Mouse (Mus musculus) B cell, adult 2 months (primary cell): ENCODE results near the gene Cacna2d4.
"Not testable (repeated sequence)": the region's sequence is repeated elsewhere in the genome, so short reads cannot be mapped to it uniquely, and the experiment has no call there.

Experiments
- DNase-seq, 2 experiments: peaks; one replicate each; pipeline ENCODE4 v3.0.0; 2022

Cacna2d4 gene

DNA sequence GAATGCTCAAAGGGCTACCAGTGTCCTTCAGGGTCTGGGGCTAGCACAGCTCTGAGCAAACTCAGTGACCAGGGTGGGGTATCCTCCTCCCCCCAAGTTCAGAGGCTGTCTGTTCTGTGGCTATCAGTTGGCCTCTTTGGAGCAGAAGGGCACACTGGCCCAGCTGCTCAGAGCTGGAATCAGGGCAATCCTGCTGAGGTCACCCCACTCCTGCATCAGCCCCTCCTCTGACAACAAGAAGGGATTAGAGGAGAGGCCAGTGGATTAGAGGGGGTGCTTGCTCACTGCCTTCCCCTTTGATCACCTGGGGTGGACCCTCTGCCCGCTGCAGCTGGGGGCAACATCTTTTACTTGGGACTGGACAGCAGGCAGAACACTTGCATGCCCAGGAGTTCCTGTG lies at the start of gene Cacna2d4:
Cacna2d4 (plus strand) TSS at position 286 of the 400 bp plus-strand sequence.
- DNase-seq: no peak

DNA sequence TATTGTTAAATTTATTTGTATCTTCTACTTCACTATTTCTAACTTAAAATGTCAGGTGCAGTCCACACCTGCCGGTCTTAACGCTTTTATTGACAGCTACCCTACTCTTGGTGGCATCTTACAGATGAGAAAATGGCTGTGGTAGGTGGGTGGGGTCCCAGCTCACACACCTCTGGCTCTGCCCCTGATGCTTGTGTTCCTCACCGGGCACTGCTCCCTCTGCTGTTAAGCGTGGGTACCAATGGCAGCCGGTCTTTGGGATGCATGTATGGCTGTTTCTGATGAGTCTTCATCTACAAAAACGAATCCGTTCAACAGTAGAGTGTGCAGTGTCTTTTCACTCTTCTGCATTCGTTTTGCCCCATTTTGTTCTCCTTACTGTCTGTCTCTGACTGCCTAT lies 49.7 kb upstream of the Cacna2d4 start:
- no peak for DNase-seq

DNA sequence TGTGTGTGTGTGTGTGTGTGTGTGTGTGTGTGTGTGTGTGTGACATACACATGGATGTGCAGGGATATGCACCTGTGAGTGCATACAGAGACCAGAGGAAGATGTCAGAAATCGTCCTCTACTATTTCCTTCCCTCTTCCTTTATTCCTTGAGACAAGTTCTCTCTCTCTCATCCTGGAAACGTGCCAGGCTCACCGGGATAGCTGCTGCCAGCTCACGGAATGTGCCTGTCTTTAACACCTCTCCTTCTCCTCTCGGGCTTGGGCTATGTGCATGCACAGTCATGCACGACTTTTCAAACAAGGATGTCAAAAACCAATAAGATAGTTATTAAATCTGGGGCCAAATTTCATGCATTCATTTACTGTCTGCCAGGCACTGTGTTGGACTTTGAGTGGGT lies 48.7 kb upstream of the Cacna2d4 start:
- no peak for DNase-seq

DNA sequence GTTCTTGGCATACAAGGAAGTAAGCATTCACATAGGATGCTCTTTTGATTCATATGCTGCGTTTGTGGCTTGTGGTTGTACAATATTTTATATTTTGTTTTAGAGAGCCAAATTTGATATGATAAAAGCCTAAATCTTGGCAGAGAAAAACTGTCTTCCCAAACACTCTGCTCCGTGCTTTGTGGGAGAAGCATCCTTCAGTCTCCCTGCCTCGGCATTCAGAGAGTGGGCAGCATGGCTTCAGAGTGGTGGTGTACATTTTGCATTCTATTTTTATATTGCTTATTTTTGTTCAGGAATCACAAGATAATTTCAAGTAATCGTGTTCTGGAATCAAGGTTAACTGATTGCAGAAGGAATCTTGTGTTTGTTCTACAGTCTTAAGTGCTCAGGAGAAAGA lies 44.8 kb upstream of the Cacna2d4 start:
- no peak for DNase-seq

DNA sequence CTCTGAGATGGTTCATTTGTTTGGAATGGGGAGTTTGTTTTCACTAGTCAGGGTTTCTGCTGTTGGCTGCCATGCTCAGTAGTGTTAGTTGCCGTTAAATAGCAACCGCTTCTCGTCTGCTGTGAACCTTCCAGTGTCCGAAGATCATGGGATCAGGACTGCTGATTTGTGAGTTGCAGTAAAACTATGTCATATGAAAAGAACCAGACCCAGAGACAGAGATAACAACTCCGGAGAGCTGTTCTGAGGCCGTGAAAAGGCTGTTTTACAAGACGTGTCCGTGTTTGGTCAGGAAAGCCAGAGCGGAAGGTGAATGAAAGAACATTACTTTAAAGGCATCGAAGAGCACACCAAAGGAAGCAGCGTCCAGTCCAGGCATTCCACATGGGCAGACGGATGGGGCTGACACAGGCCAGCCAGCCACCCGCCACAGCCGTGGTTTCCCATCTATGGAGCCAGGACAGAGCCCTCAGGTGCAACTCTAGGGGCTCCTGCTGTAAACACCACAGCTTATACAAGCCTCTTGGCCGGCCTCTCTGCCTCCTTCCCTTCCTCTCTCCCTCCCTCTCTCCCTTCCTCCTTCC lies 42.7 kb upstream of the Cacna2d4 start:
- DNase-seq: no peak

DNA sequence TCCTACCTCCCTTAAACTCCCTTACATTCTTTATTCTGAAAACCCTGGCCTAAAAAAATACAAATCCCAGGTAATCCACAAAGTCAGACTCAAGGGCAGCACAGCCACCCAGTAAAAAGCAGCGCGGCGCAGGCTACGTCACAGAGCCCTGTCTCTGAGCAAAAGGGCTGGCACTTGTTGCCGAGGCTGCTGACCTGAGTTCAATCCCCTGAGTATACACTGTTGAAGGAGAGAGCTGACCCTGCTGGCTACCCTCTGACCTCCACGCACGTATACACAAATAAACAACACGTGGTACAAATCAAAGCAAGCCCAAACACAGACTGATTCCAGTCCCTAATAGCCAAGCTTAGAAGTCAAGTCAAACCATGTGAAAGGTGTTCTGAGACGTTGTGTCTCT lies 42.2 kb upstream of the Cacna2d4 start:
- DNase-seq: no peak

DNA sequence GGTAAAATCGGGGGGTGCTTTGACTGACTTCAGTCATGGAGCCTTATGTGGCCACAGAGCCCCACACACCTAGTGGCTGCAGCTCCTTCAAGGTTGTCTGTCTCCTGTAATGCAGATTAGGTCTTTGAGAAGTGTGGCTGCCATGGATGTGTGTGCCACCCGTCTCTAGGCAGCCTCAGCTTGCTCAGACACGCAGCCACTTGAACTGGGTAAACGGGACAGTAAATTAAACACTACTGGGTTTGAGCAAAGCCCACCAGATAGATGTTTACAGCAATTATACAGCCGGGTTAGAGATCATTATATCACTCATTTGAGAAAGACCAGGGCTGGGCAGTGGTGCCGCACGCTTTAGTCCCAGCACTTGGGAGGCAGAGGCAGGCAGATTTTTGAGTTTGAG lies 41.7 kb upstream of the Cacna2d4 start:
- no peak for DNase-seq

DNA sequence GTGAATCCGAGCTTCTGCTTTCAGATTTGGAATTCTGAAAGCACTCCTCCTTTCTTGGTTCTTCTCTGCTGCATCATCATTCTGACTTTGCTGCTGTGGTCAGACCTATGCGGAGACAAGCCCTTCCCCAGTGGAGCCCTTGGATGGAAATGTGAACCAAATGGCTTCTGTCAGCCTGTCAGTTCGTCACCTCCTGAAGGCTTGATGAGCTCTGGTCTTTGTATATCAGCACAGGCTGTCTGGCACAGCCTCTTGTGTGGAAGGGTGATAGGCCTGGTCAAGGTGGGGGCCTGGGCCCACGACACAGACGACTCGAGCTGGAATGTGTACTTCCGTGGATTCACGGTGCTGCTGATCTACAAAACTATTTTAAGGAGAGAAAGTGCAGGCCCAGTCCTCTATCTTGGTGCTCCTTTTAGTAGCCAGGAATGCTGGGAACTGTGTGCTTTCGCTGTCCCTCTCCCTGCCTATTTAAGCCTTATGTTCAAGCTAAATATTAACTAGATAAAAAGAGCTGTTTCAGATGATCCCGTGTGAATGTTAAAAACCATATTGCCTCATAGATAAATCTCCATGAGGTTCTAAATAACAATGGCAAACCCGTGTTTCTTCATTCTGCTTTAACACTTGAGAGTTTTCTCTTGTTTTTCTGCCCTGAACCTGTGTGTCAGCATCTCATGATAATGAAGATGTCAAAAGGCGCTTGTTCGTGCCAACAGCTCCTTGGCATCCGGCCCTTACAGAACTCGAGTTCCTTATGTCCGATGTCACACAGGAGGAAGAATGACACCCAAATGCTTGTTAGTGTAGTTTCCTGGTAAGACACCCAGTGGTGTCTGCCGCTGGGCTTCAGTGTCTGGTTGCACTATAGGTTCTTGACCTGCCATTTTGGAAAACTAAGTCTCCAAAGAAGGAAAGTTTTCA lies 39.7 kb upstream of the Cacna2d4 start, which contains the start of gene Cacna1c:
Cacna1c (minus strand) TSS at position 37 of the 924 bp plus-strand sequence.
- no peak for DNase-seq

DNA sequence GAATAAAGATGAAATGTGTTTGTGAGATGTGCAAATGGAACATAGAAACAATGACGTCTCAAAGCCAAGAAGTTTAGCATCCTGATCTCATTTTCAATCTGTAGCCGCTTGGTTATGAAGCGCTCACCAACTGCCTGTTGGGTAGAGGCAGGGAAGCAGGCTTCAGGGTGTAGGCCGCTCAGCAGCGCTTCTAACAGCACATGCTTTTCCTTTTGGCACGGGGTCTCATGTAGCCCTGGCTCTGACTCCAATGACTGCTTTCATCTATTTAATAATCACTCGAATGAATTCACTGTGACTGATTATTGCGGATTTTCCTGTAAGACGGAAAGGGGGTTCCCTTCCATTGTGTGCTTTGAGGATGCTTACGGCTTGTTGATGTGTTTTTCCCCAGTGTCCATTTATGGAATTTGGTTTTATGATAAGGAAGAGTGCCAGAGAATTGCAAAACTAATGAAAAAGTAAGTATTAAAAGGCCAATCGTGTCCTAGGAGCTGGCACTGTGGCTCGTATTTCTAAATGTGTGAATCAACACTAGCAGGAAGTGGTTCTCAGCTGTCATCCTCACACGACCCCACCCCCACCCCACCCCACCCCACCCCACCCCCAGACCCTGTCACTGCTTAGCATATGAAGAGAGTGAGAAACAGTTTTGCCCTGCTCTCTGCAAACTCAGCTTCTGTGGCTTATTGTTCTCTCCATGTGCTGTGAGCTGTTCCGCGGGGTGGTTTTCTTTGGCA lies 37.6 kb upstream of the Cacna2d4 start:
- no peak for DNase-seq

DNA sequence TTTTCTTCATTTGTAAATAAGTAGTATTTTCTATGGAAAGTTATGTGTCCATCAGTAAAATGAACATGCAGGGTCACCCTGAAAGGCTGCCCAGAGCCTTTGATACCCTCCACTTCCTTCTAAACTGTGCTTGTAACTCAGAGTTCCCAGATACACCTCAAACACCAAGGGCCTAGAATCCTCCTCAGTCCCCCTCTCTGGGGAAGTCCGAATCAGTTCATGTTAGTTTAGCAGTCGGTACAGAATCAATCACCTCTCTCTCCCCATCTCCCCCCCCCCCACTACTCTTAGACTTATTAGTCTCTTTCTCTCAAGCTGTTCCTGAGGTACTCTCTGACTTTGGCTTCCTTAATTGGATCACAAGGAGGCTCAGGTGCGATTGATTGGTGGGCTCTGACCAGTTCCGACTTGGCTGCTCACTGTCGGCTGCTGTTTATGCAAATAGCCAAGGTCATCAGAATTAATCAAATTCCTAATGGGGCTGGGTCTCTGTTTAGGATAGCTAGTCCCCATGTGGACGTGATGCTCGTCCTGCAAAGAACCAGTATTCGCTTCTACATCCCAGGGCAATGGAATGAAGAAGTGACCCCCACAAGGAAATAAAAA lies 36.9 kb upstream of the Cacna2d4 start:
- no peak for DNase-seq

DNA sequence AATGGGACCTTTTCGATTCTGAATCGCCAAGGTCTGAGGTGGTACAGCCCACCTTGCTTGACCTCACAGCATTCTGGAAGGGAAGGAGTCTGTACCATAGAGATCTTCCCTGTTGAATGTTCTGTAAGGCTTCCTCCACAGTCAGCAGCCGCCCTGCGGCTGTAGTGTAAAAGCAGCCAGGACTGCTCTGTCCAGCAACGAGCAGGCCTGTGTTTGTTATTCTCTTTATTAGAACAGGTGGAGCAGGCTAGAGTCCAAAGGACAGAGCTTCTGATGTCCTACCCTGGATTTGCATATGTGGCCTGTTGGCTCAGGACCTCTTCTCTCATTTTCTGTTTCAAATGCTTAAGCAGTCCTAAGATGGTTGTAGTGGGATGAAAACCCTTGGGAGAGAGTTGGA lies 36.0 kb upstream of the Cacna2d4 start:
- no peak for DNase-seq

DNA sequence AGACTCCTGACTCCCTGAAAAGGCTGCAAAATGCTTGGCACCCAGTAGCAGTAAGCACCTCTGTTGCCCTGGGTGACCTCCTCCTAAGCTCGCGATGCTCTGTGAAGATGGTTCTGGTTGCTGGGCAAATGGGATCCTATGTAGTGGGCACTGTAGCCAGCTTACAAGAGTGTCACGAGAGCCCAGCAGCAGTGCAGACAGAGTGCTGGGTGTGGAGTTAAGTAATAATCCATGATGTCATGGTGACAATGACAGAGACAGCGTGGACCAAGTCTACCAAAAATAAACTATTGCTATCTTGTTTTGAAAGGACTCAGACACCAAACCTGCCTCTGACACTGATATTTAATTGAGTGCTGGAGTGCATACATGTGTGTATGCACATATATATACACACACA lies 34.8 kb upstream of the Cacna2d4 start:
- DNase-seq: no peak

DNA sequence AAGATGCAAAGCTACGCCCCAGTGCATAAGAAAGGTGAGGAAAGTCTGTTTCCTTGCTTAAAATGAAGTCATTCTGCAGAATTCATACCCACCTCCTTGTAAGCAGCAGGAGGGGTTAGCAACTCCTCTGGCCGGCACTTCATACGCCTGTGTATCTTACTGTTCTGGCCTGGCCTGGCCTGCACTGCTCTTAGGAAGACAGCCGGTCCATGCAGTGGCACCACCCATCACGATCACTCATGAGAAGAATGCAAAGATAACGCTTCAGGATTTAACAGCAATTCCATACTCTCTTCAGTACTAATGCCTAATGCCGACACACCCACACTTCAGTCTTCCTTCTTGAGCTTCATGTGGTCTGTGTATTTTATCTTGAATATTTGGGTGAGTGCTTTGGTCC lies 32.0 kb upstream of the Cacna2d4 start:
- DNase-seq: no peak

DNA sequence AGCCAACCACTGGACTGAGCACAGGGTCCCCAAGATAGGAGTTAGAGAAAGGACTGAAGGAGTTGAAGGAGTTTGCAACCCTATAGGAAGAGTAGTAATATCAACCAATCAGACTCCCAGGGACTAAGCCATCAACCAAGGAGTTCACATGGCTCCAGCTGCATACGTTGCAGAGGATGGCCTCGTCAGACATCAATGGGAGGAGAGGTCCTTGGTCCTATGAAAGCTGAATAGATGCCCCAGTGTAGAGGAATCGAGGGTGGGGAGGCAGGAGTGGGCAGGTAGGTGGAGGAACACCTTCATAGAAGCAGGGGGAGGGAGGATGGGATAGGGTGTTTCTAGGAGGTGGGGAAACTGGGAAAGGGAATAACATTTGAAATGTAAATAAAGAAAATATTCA lies 31.4 kb upstream of the Cacna2d4 start:
- DNase-seq: no peak

DNA sequence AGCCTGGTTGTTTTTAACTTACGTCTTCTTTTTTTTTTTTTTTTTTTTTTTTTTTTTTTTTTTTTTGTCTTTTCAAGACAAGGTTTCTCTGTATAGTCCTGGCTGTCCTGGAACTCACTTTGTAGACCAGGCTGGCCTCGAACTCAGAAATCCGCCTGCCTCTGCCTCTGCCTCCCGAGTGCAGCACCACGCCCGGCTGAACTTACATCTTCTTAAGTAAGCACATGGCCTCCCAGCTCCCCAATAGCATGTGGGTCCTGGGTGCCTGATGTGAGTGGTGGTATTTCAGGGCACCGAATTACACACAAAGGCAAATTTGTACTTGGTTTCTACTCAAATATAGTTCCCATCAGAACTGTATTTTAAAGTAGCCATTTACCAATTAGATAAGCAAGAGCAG lies 30.3 kb upstream of the Cacna2d4 start:
- not testable (repeated sequence) for DNase-seq

DNA sequence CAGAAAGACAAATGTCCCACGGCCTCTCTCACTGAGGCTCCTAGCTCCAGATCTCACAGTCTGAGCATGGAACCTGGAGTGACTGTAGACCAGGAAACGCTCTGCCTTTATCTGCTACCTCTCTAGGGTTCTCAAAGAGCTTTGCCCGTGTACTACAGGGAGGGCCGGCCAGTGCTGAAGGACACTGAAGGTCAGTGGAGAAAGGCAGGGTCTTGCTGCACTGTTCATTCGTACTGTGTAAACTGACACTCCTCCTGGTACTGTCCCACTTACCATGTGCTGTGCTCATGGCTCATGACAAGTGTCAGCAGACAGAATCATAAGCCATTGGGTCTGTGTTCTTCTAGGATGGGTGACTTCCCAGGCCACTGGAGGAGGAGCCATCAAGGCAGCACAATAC lies 23.0 kb upstream of the Cacna2d4 start:
- no peak for DNase-seq

DNA sequence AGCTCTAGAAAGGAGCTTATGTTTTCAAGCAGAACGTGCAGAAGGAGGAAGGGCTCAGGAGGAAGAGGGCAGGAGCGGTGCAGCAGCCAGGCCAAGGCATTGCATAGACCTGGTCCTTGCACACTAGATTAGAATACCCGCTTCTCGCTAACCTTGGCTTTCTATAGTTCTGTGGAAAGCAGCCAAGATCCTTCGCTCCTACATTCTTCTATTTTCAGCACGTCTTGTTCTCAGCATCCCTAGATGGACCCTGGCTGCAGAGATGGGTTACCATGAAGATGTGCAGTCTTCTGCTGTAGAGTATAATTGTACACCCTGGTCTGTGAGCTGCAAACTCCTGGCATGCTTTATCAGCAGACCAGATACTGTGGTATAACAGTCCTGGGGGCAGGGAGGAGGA lies 22.1 kb upstream of the Cacna2d4 start:
- DNase-seq: no peak

DNA sequence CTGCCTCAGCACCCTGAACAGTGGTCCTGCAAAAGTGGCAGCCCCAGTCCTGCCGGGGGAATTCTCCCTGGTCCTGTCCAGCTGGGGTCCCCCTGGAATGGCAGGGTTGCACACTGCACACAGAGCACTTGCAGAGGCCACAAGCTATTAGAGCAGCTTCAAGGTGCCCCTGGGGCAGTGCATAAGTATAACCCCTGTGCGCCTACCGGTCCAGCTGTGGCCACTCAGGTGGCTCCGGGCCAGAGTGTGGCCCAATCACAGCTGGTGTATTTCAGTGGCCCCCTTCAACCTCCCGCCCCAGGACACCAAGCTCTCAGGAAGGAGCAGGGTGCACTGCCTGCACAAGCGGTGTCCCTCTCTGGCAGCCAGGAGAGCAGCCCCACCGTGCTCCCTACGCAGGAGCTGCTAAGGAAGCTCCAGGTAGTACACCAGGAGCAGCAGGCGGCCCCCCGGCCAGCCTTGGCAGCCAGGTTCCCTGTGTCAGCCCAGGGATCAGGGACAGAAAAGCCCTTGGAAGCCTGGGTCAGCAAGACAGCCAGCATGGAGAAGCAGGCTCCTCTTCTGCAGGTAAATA lies 21.2 kb upstream of the Cacna2d4 start:
- DNase-seq: no peak

DNA sequence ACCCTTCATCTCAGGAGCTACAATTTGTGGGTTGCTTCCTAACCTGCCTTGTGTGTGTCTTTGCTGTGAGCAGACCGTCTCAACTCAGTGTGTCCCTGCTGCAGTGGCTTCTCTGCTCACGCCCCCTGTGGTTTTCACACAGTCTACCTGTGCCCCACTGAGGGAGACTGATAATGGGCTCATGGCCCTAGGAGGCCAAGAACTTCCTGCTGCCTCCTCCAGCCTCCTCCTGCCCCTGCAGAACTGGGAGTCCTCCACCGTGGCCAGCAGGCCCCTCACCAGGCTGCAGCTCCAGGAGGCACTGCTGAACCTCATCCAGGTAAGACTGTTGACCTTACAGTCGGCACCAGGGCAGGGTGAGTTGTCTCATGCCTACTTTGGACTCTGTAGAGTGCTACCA lies 18.7 kb upstream of the Cacna2d4 start:
- no peak for DNase-seq

DNA sequence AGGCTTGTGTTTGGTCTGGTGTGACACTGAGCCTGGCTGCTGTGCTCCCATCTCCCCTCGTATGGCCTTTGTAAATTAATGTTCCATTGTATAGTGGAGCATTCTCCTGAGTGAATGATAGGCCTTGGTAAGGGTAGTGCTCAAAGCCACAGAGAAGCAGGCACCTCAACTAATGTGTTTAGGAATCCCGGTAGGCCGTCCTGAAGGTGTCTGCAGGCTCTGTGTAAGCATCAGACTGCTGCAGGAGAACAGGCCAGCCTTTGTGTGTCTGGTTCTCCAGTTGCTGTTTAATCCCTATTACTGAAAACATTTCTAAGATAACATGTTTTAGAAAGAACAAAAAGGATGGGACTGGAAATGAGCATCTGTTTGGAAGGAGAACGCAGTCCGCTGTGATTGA lies 17.7 kb upstream of the Cacna2d4 start:
- DNase-seq: no peak

DNA sequence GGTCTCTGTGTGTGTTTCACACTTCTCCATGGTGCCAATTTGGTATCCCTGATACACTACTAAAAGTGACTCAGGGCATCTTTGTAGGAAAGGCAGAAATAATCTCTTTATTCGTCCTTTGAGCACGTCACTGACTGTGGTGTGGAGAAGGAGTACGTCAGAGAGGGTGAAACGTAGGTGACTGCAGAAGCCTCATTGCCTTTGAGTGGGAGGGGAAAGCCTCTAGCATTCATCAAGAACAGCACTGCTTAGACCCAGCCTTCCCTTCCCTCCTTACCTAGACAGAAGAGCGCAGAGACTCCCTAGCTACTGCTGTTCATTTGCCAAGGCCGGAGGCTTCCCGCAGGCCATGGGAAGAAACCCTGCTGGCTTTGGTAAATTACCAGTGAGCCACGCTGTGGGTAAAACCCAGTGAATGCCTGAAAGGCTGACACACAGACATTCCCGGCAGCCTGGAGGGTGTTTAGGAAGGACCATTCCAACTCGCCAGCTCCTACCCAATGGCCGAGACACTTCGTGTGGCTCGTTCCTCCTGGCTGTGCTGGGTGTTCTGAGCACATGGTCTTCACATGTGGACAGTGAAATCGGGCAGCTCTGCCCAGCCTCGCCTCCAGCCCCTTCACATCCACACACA lies 17.0 kb upstream of the Cacna2d4 start:
- no peak for DNase-seq

DNA sequence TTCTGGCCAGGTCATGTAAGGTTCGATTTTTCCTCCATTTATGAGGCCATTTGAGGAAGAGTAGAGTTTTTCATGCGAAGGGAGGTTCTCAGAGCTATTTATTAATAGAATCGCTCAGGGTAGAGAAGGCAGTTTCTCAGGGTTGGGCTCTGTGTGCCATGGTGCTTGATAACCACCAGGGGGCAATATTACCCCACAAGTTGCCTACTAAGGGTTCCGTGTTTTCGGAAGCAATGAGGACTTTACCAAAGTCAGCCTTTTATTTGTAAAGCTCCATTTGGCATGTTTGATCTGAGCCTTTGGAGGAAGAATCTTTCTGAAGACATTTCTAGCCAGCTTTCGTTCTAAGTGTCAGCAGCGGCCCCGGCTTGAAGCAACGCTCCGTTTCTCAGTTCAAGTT lies 16.0 kb upstream of the Cacna2d4 start:
- peak; percentile 61 to 65 for DNase-seq
